Mouse (Mus musculus) cerebellum, adult 9-10 months (tissue): ENCODE measurements around the gene Agfg2.
"Not testable (repeated sequence)": the region's sequence is repeated elsewhere in the genome, so short reads cannot be mapped to it uniquely, and the experiment has no call there.

ENCODE experiments used
- DNase-seq: peaks from one replicate; pipeline ENCODE4 v3.0.0; 2022

Gene Agfg2

DNA sequence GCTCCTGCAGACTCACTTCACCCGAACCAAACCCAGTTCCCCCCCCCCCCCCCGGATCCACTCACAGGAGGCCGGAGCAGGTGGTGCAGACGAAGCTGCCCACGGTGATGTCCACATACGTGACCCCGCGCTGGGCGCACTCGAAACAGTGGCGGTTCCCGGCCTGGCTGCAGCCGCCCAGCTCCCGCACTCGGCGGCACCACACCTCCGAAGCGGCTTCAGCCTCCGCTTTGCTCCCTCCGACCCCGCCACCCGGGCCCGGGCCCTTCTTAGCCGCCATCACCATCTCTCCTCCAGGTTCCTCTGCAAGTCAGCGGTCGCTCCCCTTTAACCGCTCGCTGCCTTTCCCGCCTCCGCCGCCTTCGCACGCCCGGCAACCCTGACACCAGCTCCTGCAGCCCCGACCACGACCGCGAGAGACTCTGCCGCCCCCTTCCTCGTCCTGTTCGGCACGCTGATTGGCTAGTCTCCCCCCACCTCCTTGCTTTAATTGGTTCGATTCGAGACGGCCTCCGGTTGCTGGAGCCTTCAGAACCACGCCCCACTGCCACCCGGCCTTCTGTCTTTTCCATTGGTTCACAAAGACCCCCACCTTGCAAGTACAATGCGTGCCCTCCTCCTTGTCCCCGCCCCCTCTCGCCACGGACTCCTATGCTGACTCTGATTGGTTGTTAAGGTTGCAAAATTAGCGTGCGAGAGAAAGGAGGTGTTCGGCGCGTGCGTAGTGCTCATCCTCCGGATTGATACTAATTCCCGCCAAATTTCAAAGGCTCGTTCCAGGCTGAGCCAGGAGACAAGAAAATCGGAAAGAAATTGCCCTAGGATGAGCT lies at the start of gene Agfg2:
Gene Agfg2 (minus strand): TSS at position 433 of the 830 bp plus-strand sequence.
- peak; percentile 100 for DNase-seq

DNA sequence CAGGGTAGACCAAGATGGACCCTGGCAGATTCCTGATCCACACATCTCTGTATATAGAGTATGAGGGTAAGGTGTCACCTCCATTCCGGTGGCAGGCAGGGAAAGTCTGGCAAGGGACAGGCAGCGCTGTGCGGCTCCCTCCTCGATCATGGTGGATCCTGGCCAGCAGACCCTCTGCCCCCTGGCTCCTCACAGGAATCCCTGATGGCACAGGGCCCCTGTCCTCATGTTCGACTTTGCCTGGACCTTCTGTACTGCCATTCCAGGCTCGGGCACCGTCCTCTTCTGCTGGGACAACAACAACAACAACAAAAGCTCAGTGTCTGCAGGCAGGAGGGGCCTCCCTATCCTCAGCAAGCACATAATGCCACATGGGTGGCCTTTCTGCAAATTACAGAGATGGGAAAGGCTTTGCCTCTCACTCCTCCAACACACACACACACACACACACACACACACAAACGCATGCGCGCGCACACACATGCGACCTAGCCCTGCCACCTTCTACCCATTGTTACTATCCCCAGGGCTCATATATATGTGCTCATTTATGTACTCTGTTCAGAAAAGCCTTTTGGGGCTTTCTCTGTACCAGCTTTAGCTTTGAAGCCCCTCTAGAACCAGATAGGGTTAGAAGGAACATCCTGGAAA lies 49.2 kb upstream of the Agfg2 start:
- DNase-seq = no peak

- no peak for DNase-seq
Measured at GRCm38 (mm10) chr5:137726767-137727166, 42.2 kb upstream of the Agfg2 start.

- DNase-seq = no peak
Measured at GRCm38 (mm10) chr5:137723840-137724239, 39.3 kb upstream of the Agfg2 start.

- not testable (repeated sequence) for DNase-seq
Measured at GRCm38 (mm10) chr5:137720558-137721164, 36.1 kb upstream of the Agfg2 start.

DNA sequence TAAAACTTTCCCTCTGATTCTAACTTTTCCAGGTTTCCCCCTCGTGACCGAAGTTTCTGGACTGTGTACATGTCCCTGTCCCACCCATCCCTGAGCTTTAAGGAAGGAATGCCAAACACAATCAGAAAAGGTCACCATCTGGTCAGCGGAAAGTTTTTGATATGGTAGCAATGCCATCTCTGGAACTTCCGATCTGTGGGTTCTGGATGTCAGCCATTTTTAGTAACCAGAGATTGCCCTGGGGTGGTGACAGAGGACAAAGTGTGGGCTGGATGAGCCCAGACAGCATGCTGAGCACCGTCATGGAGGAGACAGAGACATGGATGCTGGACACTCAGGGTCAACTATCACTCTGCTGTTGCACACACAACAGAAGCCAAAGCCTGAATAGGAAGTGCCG lies 34.6 kb upstream of the Agfg2 start:
- DNase-seq = no peak

DNA sequence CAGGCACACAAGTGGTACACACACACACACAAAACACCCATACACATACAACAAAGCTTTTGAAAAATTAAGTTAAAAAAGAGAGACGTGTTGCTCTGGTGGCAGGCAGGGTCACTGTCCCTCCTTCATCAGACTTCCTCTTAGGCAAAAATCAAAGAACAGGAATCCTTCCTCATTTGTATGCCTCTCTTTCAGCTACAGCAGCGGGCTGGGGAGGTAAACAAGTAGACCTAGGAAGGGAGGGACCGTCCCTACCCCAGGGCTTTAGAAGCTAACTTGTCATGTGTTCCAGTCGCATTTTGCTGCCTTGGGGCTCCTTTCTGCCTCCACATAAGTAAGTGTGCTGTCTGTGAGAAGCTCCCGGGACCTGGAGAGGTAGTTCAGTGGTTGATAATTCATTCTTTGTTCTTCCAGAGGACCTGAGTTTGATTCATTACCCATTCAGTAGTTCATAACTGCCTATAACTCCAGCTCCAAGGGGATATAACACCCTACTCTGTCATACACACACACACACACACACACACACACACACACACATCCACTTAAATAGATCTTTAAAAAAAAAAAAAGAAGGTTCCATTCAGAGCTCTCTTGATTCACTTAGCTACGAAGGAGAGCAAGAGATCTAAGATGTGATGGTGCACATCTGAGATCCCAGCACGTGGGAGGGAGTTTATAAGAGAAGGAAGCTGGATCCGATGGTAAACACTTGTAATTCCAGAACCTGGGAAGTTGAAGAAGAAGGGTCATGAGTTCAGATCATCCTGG lies 33.7 kb upstream of the Agfg2 start:
- DNase-seq = no peak

GRCm38 (mm10) chr5:137715685-137716084 lies 31.2 kb upstream of the Agfg2 start:
- no peak for DNase-seq

GRCm38 (mm10) chr5:137713454-137713853 lies 28.9 kb upstream of the Agfg2 start:
- no peak for DNase-seq

DNA sequence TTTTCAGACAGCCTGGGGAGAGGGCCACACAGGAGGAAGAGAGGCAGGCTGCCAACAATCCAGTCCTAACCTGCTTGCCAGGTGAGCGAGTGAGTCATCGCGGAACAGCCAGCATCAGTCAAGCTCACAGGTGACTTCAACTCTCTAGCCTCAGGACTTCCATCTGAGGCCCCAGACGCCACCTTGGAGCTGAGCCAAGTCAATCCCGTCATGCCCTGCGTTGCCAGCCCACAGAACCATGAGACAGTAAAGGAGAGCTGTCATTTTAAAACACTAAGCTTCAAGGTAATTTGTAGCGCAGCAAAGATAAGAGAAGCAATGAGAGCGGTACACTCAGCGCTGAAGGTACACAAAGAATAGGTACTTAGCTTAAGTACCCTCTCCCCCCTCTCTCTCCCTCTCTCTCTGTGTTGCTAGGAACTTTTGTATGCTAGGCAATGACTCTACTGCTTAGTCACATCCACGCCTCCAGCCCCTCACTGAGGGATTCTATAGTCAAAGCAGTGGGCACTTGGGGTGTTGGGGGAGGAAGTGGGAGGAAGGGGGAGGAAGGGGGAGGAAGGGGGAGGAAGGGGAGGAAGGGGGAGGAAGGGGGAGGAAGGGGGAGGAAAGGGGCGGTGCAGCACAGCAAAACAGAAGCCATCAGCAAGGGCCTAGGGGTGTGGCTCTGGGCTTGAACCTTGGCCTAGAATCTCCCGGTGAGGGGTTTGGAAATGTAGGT lies 22.5 kb upstream of the Agfg2 start:
- DNase-seq = peak; percentile 54

DNA sequence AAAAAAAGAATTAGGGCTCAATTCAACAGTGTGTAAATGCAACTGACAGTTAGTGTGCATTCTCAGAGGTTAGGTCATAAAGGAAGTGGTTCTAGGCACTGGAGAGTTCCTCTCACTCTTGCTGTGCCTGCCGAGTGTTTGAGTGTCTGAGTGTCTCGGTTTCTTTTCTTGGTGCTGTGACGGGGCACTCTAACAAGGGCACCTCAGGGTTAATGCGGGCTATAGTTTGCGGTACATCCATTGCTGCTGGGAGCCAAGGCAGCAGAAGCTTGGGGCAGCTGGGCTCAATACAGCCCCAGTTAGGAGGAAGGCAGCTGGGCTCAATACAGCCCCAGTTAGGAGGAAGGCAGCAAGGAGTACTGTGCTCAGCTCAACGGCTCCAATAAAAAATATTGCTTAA lies 20.7 kb upstream of the Agfg2 start:
- no peak for DNase-seq

- no peak for DNase-seq
Measured at GRCm38 (mm10) chr5:137699850-137700249, 15.3 kb upstream of the Agfg2 start.

DNA sequence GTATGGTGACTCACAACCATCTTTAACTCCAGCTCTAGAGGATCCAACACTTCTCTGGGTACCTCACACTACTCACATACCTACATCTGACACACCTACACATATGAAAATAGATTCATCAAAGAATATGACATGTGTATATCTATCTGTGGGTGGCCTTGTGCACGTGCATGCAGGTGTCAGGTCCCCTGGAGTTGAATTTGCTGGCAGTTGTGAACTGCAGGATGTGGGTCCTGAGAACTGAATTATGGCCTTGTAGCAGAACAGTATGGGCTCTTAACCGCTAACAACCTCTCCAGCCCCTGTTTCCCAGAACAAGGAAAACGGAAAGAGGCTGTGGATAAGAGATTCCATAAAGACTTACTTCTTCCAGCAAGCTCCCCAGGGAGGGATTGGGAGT lies 14.6 kb upstream of the Agfg2 start:
- no peak for DNase-seq

GRCm38 (mm10) chr5:137695930-137696329 lies 11.4 kb upstream of the Agfg2 start:
- no peak for DNase-seq

- DNase-seq = no peak
Measured at GRCm38 (mm10) chr5:137694796-137695195, 10.3 kb upstream of the Agfg2 start.

- DNase-seq = no peak
Measured at GRCm38 (mm10) chr5:137691881-137692280, 7.4 kb upstream of the Agfg2 start.

DNA sequence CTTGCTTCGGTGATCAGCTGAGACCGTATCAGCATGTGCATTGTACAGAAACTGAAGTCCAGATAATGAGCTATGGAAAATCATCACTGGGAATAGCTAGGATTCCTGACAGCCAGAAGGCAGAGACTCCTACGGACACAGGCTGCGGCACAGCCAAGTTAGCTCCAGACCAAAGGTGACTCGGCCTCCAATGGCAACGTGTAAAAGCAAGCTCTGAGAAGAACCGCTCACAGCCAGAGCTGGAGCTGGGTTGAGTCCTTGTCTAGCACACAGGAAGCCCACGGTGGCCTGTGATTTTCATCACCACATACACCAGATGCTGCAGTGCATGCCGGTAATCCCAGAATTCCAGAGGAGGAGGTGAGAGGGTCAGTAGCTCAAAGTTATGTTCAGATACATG lies 6.0 kb upstream of the Agfg2 start:
- DNase-seq = no peak

DNA sequence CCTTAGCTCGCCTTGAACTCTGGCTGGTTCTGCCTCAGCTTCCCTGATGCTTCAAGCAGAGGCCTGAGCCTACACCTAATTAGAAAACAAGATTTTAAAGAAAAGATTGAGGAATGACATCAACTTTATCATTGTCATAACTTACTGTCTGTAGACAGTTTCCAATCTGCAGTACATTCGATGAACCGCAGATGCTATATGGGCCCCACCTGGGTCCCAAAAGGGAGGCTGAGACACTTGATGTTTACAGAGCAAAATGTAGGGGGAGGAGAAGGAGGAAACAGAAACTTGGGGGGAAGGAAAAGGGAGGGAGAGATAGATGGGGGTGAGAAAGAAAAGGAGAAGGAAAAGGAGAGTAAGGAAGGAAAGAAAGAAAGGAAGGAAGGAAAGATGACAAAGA lies 5.4 kb upstream of the Agfg2 start:
- DNase-seq = no peak

DNA sequence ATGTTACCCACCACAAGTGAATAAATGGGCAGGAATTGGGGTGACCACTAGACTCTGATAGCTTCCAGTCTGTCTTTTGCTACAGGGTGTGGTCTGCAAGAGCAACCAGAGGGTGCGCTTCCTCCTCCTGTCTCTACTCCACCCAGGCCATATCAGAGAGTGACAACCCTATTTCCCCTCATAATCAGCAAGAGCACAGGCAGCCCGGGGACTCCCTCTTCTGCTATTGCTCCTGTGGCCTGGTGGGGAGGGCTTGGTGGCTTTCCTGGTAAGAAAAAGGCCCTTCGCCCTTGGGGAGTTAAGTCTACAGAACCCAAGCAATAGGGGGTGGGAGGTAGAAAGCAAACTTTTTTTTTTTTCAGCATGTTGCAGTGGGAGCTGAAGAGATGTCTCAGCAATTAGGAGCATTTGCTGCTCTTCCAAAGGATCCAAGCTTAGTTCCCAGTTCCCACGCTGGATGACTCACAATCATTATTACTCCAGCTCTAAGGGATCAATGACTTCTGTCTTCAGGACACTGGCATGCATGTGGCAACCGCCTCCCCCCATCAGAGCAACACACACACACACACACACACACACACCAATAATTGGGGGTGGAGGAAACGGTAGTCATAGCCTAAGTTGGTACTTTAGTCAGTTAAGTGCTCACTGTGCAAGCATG lies 1.7 kb upstream of the Agfg2 start:
- DNase-seq = no peak

DNA sequence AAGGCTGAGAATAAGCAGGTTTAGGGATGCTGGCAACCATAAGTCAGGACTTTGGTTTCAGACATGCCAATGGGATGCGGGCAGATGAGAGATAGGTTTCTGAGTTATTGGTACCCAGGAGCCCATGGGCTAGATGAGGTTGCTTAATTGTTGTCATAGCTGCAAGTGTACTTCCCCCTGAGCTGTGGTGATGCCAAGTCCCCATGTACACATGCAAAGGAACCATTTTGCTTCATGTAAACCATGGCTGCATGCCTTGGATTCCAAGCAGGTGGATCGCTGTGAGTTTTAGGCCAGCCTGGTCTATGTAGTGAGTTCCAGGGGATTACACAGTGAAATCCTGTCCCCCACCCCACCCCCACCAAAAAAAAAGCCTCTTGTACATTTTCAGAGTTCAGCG lies 1.1 kb upstream of the Agfg2 start:
- no peak for DNase-seq

GRCm38 (mm10) chr5:137683388-137684293 lies 885 bp downstream of the Agfg2 start:
- DNase-seq = no peak
